Mouse (Mus musculus): ENCODE data around the gene Zbtb4. TPM values are rescaled to one million over a fixed set of nuclear protein-coding genes. Genes with fewer than 3 reads are reported as not detected.

The Zbtb4 gene
- 8.0 TPM for polyA plus RNA-seq (2017; shearing (Covaris generic))

DNA sequence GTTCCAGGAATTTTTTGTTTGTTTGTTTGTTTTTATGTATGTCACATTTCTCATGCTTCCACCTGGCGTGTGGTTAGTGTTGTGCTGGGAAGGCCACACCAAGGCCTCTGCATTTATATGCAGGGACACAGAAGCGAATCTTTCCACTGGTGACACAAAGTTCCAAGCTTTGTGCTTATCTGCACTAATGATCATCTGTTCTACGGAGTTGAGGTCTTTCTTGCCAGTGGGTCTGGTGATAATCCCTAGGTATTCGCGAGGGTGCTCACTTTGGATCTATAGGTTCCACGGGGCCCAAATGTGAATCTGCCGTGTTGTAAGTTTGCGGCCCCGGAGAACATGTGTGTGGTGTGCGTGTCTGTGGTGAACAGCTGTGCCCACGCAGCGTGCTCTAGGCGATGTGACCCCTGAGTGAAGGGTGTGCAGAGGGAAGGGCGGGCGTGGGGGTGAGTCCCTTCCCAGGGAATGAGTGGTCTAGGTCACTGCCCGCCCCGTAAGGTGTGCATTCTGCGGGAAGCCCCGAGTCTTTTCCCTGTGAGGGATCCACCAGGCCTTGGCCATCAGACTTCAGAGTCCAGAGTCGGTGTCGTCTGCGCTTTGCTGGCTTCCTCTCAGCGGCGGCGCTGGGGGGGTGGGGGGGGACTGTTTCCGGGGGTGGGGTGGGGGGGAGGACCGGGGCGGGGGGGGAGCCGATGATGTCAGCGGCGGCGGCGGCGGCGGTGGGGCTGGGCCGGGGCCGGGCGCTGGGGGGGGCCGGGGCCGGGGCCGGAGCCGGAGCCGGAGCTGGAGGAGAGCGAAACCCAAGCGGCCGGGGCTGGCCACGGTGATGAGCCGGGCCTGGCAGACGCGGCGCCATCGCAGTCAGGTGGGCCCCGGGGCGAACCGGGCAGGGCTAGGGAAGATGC, at the start of gene Zbtb4:
Gene Zbtb4 (plus strand): TSS at position 692 of the 905 bp plus-strand sequence.

DNA sequence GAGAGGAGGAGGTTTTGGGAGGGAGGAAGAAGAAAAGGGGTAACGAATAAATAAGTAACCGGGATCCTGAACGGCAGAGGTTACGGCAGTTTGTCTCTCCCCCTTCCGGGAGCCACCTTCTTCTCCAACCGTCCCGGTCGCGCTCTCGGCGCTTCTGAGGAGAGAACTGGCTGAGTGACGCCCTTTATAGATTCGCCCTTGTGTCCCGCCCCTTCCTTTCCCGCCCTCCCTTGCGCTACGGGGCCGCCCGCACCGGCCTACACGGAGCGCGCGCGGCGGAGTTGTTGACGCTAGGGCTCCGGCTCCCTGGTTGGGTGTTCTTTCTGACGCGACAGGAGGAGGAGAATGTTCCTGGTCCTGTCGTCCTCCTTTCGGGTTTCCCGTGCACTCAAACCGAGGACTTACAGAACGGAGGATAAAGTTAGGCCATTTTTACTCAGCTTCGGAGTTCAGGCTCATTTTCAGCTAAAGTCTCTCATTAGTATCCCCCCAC, 7.2 kb upstream of the Zbtb4 start, which contains the start of gene Polr2a:
Gene Polr2a (minus strand): TSS at position 160 of the 493 bp plus-strand sequence.

DNA sequence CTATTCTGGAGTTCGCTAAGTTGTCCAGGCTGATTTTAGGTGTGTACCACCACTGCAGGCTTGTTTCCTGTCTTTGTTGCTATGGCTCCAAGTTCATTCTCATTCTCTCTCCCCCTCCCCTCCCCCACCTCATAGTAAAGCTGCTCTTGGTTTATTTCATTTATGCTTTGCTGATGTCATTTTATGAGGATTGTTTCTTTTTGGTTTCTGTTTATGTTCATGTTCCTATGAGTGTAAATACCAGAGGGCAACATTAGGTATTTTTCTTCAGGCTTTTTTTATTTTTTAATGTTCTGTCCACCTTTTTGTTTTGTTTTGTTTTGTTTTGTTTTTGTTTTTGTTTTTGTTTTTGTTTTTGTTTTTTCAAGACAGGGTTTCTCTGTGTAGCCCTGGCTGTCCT, 3.8 kb upstream of the Zbtb4 start, which contains the start of gene Slc35g3:
Gene Slc35g3 (minus strand): TSS at position 101 of the 400 bp plus-strand sequence.

DNA sequence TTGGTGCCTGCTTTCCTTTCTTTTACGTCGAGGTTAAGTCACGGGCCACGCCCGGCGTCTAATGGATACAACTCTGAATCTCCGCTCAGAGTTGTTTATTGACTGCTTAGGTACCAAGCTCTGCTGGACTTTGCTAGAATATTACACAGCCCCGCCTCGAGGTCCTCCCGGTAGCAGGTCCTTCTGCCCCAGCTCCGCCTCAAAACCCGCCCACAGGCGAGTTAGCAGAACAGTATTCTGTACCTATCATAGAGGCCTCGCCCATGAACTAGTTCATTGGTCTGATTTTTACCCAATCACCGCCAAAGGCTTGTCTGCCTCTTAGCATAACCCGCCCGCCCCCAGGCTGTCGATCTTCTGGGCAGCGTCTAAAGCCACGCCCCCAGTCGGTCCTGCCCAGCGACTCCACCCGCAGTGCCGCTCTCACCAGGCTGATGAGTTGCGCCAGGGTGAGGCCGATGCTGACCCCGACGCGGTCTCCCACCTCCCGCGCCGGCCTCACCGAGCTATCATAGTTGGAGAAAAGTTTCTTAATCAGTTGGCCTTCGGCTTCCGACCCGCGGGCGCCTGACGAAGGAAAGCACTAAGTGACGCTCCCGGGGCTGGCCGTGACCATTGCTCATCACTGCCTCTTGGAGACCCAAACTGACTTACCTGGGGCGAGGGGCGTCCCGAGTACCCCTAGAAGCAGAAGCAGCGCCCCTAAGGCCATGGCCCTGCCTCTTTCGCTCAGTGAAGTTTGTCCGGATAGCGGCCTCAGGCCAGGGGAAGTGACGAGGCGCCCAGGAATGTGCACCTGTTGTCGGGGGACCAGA, 29.7 kb downstream of the Zbtb4 start, which contains the start of gene Chrnb1:
Gene Chrnb1 (minus strand): TSS at position 776 of the 815 bp plus-strand sequence.

GRCm38 (mm10) chr11:69801379-69801977, 35.8 kb downstream of the Zbtb4 start, which contains the start of gene Fgf11:
TSS of gene Fgf11 (minus strand) at chr11:69801857.

GRCm38 (mm10) chr11:69804972-69805909, 39.5 kb downstream of the Zbtb4 start, which contains the start of gene Tmem102:
TSS of gene Tmem102 (minus strand) at chr11:69805624.

DNA sequence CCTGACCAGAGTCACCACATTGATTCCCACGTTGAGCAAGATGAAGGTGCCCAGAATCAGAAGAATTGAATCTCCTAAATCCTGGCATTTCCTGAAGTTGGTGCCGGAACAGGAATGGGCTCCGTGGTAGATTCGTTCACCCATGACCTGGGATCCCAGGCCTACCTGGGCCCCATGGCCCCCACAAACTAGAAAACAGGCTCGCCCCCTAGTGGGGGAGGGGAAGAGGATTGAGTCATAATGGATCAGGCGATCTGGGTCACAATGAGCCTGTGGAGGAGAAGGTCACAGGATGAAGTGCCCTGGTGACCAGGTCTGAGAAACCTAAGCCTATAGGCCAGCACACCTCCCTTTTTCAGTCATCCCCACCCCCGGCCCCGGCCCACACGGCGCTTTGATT, 49.4 kb downstream of the Zbtb4 start, which contains the start of gene Gm39566:
Gene Gm39566 (minus strand): TSS at position 144 of the 400 bp plus-strand sequence.

GRCm38 (mm10) chr11:69818365-69818764, 52.7 kb downstream of the Zbtb4 start, which contains the start of gene Spem2:
TSS of gene Spem2 (minus strand) at chr11:69818465.

GRCm38 (mm10) chr11:69822080-69822479, 56.4 kb downstream of the Zbtb4 start, which contains the start of gene Spem1:
TSS of gene Spem1 (minus strand) at chr11:69822180.

Other genes starting within 250 kb of the Zbtb4 start
- 0.02 TPM for gene Dnah2, start 216.8 kb upstream of the Zbtb4 start, polyA plus RNA-seq (2017; shearing (Covaris generic))
- 0.11 TPM for gene Efnb3, start 205.7 kb upstream of the Zbtb4 start, polyA plus RNA-seq (2017; shearing (Covaris generic))
- gene Wrap53, start 185.7 kb upstream of the Zbtb4 start, polyA plus RNA-seq (2017; shearing (Covaris generic)): 14.9 TPM
- 212 TPM for gene Trp53, start 185.6 kb upstream of the Zbtb4 start, polyA plus RNA-seq (2017; shearing (Covaris generic))
- gene Atp1b2, start 160.0 kb upstream of the Zbtb4 start, polyA plus RNA-seq (2017; shearing (Covaris generic)): not detected
- gene Shbg, start 148.0 kb upstream of the Zbtb4 start, polyA plus RNA-seq (2017; shearing (Covaris generic)): not detected
- gene Sat2, start 143.9 kb upstream of the Zbtb4 start, polyA plus RNA-seq (2017; shearing (Covaris generic)): not detected
- gene Fxr2, start 132.9 kb upstream of the Zbtb4 start, polyA plus RNA-seq (2017; shearing (Covaris generic)): 73.2 TPM
- gene Sox15, start 110.6 kb upstream of the Zbtb4 start, polyA plus RNA-seq (2017; shearing (Covaris generic)): not detected
- 49.4 TPM for gene Mpdu1, start 103.3 kb upstream of the Zbtb4 start, polyA plus RNA-seq (2017; shearing (Covaris generic))
- gene Cd68, start 99.8 kb upstream of the Zbtb4 start, polyA plus RNA-seq (2017; shearing (Covaris generic)): 2.1 TPM
- 703 TPM for gene Eif4a1, start 93.5 kb upstream of the Zbtb4 start, polyA plus RNA-seq (2017; shearing (Covaris generic))
- gene Senp3, start 83.8 kb upstream of the Zbtb4 start, polyA plus RNA-seq (2017; shearing (Covaris generic)): 41.7 TPM
- not detected for gene Tnfsf13, start 80.1 kb upstream of the Zbtb4 start, polyA plus RNA-seq (2017; shearing (Covaris generic))
- gene Tnfsf12, start 70.1 kb upstream of the Zbtb4 start, polyA plus RNA-seq (2017; shearing (Covaris generic)): not detected
- not detected for gene Tnfsfm13, start 69.8 kb upstream of the Zbtb4 start, polyA plus RNA-seq (2017; shearing (Covaris generic))
- 56.9 TPM for gene Polr2a, start 7.3 kb upstream of the Zbtb4 start, polyA plus RNA-seq (2017; shearing (Covaris generic))
- not detected for gene Slc35g3, start 3.9 kb upstream of the Zbtb4 start, polyA plus RNA-seq (2017; shearing (Covaris generic))
- gene Chrnb1, start 30.0 kb downstream of the Zbtb4 start, polyA plus RNA-seq (2017; shearing (Covaris generic)): 2.2 TPM
- not detected for gene Fgf11, start 35.9 kb downstream of the Zbtb4 start, polyA plus RNA-seq (2017; shearing (Covaris generic))
- gene Tmem102, start 39.7 kb downstream of the Zbtb4 start, polyA plus RNA-seq (2017; shearing (Covaris generic)): not detected
- gene Gm39566, start 49.4 kb downstream of the Zbtb4 start, polyA plus RNA-seq (2017; shearing (Covaris generic)): not detected
- not detected for gene Spem2, start 52.6 kb downstream of the Zbtb4 start, polyA plus RNA-seq (2017; shearing (Covaris generic))
- not detected for gene Spem1, start 56.3 kb downstream of the Zbtb4 start, polyA plus RNA-seq (2017; shearing (Covaris generic))
- 0.09 TPM for gene Nlgn2, start 71.9 kb downstream of the Zbtb4 start, polyA plus RNA-seq (2017; shearing (Covaris generic))
- 27.8 TPM for gene Tmem256, start 72.6 kb downstream of the Zbtb4 start, polyA plus RNA-seq (2017; shearing (Covaris generic))
- gene Plscr3, start 80.5 kb downstream of the Zbtb4 start, polyA plus RNA-seq (2017; shearing (Covaris generic)): 18.0 TPM
- gene Tnk1, start 92.8 kb downstream of the Zbtb4 start, polyA plus RNA-seq (2017; shearing (Covaris generic)): not detected
- not detected for gene Tmem95, start 112.1 kb downstream of the Zbtb4 start, polyA plus RNA-seq (2017; shearing (Covaris generic))
- 0.51 TPM for gene Kctd11, start 115.5 kb downstream of the Zbtb4 start, polyA plus RNA-seq (2017; shearing (Covaris generic))
- gene Acap1, start 129.6 kb downstream of the Zbtb4 start, polyA plus RNA-seq (2017; shearing (Covaris generic)): 615 TPM
- gene 2810408A11Rik, start 135.1 kb downstream of the Zbtb4 start, polyA plus RNA-seq (2017; shearing (Covaris generic)): 2.6 TPM
- 7.7 TPM for gene Neurl4, start 135.2 kb downstream of the Zbtb4 start, polyA plus RNA-seq (2017; shearing (Covaris generic))
- 253 TPM for gene Gps2, start 148.0 kb downstream of the Zbtb4 start, polyA plus RNA-seq (2017; shearing (Covaris generic))
- 965 TPM for gene Eif5a, start 156.0 kb downstream of the Zbtb4 start, polyA plus RNA-seq (2017; shearing (Covaris generic))
- not detected for gene Ybx2, start 169.9 kb downstream of the Zbtb4 start, polyA plus RNA-seq (2017; shearing (Covaris generic))
- not detected for gene Slc2a4, start 182.3 kb downstream of the Zbtb4 start, polyA plus RNA-seq (2017; shearing (Covaris generic))
- gene Cldn7, start 198.9 kb downstream of the Zbtb4 start, polyA plus RNA-seq (2017; shearing (Covaris generic)): not detected
- gene Ctdnep1, start 215.2 kb downstream of the Zbtb4 start, polyA plus RNA-seq (2017; shearing (Covaris generic)): 31.4 TPM
- 47.8 TPM for gene Elp5, start 216.6 kb downstream of the Zbtb4 start, polyA plus RNA-seq (2017; shearing (Covaris generic))
- gene Gabarap, start 225.2 kb downstream of the Zbtb4 start, polyA plus RNA-seq (2017; shearing (Covaris generic)): 310 TPM
- 49.5 TPM for gene Phf23, start 229.9 kb downstream of the Zbtb4 start, polyA plus RNA-seq (2017; shearing (Covaris generic))
- gene Dvl2, start 234.7 kb downstream of the Zbtb4 start, polyA plus RNA-seq (2017; shearing (Covaris generic)): 27.2 TPM
- 87.7 TPM for gene Acadvl, start 249.5 kb downstream of the Zbtb4 start, polyA plus RNA-seq (2017; shearing (Covaris generic))

Data from naive thymus-derived CD4-positive, alpha-beta T cell, adult 5 months (primary cell).